Mouse (Mus musculus) fat pad, adult 2 months (tissue): ENCODE results near the gene Edn3.

Experiments
- DNase-seq: peaks from one replicate; pipeline ENCODE4 v3.0.0-alpha.2; 2011; ENCODE audit warnings: low read depth, low spot score; ENCODE audit errors: extremely low read depth

Edn3 gene

DNA sequence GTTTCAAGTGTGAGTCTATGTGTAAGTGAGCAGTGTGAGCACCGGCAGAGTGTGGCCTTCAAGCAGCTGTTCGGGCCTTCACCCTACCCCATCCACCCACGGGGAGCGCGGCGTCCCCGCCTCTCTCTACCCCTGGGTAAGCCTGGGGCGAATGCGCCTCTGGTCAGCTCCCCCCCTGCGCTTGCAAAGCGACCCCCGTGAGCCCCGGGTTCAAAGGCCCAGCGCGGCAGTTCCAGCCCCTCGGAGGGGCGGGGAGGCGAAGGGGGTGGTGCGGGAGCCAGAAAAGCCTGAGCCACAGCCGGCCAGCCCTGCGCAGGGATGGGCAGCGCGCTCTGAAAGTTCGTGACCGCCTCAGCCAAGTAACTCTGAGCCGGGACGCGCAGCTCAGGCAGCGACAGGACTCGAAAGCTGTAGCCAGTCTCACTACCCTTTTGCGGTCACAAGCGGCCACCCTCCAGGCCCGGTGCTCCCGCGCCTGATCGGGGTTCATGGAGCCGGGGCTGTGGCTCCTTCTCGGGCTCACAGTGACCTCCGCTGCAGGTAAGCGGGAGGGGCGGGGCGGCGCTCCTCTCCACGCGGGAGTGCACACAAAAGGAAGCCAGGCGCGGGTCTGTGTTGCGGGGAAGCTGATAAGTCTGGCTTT, at the start of gene Edn3:
Gene Edn3 (plus strand): TSS at position 141 of the 643 bp plus-strand sequence.
- no peak for DNase-seq

DNA sequence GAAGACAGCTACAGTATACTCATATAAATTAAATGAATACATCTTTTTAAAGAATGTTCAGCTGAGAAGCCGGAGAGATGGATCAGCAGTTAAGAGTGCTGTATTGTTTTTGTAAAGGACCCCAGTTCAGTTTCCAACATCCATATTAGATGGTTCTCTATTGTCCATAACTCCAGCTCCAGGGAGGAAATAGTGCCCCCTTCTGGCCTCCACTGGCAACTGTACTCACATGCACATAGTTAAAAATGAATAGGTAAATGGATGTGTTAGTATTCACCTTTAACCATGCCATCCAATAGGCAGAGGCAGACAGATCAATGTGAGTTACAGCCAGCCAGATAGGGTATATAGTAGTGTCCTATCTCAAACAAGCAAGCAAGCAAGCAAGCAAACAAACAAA, 48.4 kb upstream of the Edn3 start:
- DNase-seq: no peak

GRCm38 (mm10) chr2:174715938-174716337, 44.5 kb upstream of the Edn3 start:
- DNase-seq: no peak

DNA sequence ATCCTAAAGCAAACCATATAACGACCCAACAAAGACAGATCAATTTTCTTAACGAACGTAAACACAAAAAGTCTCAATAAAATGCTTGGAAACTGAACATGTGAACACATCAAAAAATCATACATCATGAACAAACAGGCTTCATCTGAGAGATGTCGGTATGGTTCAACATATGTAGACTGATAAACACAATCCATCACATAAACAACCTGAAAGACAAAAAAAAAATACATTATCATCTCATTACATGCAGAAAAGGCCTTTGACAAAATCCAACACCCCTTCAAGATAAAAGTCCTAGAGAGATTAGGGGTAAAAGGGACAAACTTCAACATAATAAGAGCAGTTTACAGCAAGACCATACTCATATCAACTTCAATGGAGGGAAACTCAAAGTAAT, 42.6 kb upstream of the Edn3 start:
- DNase-seq: no peak

GRCm38 (mm10) chr2:174727114-174727823, 33.1 kb upstream of the Edn3 start:
- DNase-seq: no peak

- no peak for DNase-seq
Measured at GRCm38 (mm10) chr2:174731939-174732338, 28.5 kb upstream of the Edn3 start.

DNA sequence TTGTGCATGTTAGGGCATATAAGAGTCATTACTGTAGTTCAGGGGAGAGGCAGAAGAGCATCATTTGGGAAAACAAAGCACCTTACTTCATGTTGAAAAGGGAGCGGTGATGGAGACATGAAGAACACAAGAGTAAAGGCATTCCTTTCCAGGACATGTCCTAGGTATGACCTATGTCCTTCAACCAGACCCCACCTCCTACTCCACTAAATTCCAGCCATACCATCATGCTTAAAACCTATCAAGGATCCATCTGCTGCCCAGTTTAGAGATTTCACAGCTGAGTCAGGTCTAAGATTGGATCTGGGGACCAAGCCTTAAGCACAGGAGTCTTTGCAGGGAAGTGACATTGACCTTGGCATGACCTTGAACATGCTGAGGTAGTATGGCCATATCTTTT, 25.1 kb upstream of the Edn3 start:
- no peak for DNase-seq

DNA sequence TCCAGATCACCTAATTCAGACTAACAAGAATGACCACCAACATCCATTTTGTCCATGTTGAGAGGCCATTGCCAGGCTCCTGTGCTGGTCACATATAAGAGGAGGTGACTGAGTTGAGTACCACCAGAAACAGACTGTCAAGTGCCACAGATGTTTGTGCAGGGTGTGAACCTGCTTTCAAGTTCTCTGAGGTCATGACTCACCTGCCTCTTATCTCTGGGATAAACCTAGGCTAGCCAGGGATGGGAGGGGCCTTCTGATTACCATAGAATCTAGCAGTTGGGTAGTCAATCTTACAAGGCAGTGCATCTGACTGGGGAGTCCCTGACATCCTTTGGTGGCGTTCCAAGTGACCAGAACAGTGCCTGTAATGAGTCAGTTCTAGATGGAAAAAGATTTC, 13.2 kb upstream of the Edn3 start:
- DNase-seq: no peak

DNA sequence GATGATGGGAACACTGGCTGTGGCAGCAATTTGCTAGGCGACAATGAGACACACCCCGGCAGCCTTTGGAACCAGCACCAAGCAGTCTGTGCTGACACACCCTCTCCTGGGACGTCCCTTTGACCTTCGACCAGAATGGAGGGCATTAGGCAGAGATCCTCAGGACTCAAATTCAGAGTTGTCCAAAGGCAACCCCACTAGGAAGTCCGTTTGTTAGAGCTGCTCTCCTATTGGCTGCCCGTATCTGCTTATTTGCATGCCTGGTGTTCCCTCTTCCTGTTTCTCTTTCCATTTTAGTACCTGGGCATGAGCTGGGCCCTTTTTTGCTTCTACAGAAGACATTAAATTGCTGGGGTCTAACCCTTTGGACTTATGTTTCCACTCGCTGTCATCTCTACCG, 12.0 kb upstream of the Edn3 start:
- no peak for DNase-seq

DNA sequence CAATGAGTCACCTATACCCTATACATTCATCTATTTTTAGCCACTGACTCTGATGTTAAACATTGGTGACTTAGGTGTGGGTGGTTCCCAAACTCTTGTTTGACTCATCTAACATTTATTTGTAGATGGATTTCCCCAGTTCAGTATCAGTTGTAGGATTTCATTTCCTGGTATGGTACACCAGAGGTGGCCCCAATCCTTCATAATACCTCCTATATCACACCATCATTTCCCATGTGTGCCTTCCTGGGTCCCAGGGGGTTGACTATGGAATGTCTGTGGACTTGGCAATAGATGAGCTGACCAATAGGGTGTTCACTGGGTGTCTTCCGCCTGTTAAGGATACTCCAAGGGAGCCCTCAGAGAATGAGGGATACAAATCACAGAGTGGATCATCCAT, 7.2 kb upstream of the Edn3 start:
- no peak for DNase-seq

- DNase-seq: no peak
Measured at GRCm38 (mm10) chr2:174754231-174754630, 6.2 kb upstream of the Edn3 start.

- DNase-seq: no peak
Measured at GRCm38 (mm10) chr2:174759189-174759588, 1.2 kb upstream of the Edn3 start.

- DNase-seq: no peak
Measured at GRCm38 (mm10) chr2:174761452-174762101, 1.2 kb downstream of the Edn3 start.

- DNase-seq: no peak
Measured at GRCm38 (mm10) chr2:174762310-174762709, 1.9 kb downstream of the Edn3 start.

GRCm38 (mm10) chr2:174768891-174769528, 8.6 kb downstream of the Edn3 start:
- no peak for DNase-seq

- no peak for DNase-seq
Measured at GRCm38 (mm10) chr2:174774177-174775111, 14.0 kb downstream of the Edn3 start.

DNA sequence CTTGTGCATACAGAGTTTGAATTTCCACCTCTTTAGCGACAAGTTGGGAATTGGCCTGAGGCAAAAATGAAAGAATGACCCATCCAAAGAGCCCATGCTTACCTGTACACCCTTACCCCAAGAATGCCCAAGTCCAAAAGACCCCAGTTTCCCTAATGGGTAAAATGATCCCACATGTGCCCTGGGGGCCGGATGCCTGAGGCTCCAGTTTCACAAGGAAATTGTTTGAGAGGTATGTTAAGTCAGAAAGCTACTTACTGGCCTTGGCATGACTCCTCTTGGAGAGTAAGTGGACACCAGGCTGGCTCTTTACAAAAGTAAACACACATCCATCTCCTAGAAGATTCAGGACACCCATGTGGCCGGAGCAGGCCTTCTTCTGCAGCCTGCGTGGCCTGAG, 21.6 kb downstream of the Edn3 start:
- no peak for DNase-seq

DNA sequence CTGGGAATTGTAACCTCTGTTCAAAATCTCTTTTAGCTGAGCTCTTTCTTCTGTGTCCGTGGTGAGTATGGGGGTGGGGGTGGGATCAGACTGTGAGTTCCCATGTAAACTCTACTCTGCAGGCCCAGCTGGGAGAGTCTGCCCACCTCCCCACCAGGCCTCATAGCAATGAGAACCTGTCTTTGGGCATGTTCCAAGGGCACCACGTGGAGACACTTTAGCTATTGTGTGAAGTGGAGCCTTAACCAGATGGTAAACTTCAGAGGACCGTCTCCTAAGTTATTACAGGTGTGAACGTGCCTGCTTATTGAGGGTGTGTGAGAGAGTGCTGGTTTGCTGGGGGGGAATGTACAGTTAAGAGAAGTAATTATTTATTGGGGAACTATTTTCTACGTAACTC, 22.5 kb downstream of the Edn3 start:
- no peak for DNase-seq

GRCm38 (mm10) chr2:174788830-174789229, 28.4 kb downstream of the Edn3 start:
- DNase-seq: no peak

DNA sequence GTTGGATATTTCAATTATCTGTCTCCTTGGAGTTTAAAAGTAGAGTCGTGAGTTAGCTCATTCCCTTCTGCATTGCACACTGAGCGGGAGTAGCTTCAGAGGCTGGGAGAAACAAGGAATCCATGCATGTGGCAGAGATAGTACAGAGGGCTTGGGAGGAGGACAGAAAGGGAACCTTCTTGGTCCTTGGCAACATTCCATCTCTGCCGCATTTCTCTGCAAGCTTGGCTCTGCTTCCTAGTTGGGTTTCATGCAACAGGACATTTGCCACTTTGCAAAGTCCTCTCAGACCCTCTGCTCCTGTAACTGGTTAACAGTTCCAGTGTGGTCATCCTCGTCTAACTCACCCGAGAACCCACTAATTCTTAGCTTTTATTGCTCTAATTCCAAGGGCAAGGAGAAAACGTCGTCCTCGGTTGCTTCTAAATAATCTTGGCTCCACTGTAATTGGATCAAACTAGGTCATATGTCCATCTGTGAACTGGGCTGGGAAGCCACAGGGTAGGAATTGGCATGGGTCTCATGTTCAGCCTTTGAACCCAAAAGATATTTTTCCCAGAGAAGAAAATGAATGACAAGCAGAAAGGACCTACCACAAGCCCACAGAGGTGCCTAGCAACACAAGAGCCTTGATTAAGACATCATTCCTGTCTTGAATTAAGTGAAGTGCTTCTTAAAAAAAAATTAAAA, 32.2 kb downstream of the Edn3 start:
- no peak for DNase-seq
